Comparison of ENCODE assay signal across 14 mouse cellular contexts in the genomic region with DNA sequence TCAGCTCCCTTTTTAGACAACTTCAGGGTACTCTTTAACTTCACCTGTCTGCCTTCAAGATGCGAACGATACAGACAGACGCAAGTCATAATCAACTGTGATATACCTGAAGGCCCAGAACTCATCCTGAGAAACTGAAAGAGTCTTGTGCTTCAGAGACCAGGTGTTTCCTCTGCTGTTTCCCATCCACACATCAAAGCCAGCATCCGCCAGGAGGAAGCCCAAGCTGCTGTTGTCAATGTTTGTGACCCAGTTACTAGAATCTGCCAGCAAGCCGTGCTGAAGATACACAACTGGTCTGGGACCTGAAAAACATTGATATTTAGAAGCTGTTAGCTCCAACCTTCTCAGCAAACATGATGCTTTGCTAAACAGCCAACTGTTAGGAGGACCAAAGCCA. TPM values are rescaled to one million over a fixed set of nuclear protein-coding genes. Genes with fewer than 3 reads are reported as not detected.
DNase-seq lines count a peak whose midpoint lies in the region; ATAC-seq and TF ChIP-seq lines count a peak whose summit lies in the region.
"Had no signal": no experiment of that assay in that cellular context is flagged by ENCODE, and none has a peak within 500 bp of the region (broad histone marks: within the 10 kb centered on the region; RNA-seq: fewer than 3 reads in every experiment).

No protein-coding gene starts in this region.

- no peak for TF ChIP-seq CTCF in liver, adult 2 months (IDR thresholded peaks at IDR 0.05; ENCODE audit: low read depth, low read length)

- peak overlapping the region; percentile 19 for H3K27ac ChIP-seq in liver, adult 2 months (replicated peaks; ENCODE audit: insufficient read depth, low read depth, low read length)
- H3K27ac ChIP-seq in liver, embryonic 11.5 days (ENCODE audit: low read depth, low read length) = no peak overlapping the region
- H3K27ac ChIP-seq: forebrain, embryonic 13.5 days; limb, embryonic 12.5 days; neural tube, embryonic 12.5 days; stomach, embryonic 15.5 days had no signal

- no peak overlapping the region for H3K9ac ChIP-seq in liver, adult 2 months (ENCODE audit: low read depth, low read length)
- no peak overlapping the region for H3K9ac ChIP-seq in liver, embryonic 11.5 days (ENCODE audit: low read depth, low read length)
- H3K9ac ChIP-seq: forebrain, embryonic 13.5 days; limb, embryonic 12.5 days; neural tube, embryonic 12.5 days; stomach, embryonic 15.5 days had no signal

- no peak overlapping the region for H3K4me3 ChIP-seq in liver, adult 2 months (ENCODE audit: insufficient read depth, low read depth, low read length)
- H3K4me3 ChIP-seq in liver, embryonic 11.5 days (ENCODE audit: low read depth, low read length) = no peak overlapping the region
- H3K4me3 ChIP-seq: forebrain, embryonic 13.5 days; limb, embryonic 12.5 days; neural tube, embryonic 12.5 days; stomach, embryonic 15.5 days had no signal

- H3K27me3 ChIP-seq in liver, adult 2 months (ENCODE audit: control insufficient read depth, insufficient read depth, low read length) = no peaks in the 10 kb centered on the region
- H3K27me3 ChIP-seq in liver, embryonic 11.5 days (replicated peaks; ENCODE audit: control insufficient read depth, insufficient read depth, low read length) = no peaks in the 10 kb centered on the region
- H3K27me3 ChIP-seq: forebrain, embryonic 13.5 days; limb, embryonic 12.5 days; neural tube, embryonic 12.5 days; stomach, embryonic 15.5 days had no signal

- TF ChIP-seq POLR2A in liver, adult 2 months (IDR thresholded peaks at IDR 0.05; ENCODE audit: extremely low read depth, insufficient read depth, low read length) = no peak

- no peaks in the 10 kb centered on the region for H3K9me3 ChIP-seq in liver, embryonic 11.5 days (ENCODE audit: control insufficient read depth, low read length)
- H3K9me3 ChIP-seq: forebrain, embryonic 13.5 days; limb, embryonic 12.5 days; neural tube, embryonic 12.5 days; stomach, embryonic 15.5 days had no signal

- WGBS in liver, adult 2 months = 61% methylated on average over 5 of the region's 5 CpGs
- 80% methylated on average over 5 of the region's 5 CpGs for WGBS in liver, embryonic 11.5 days

- H3K4me2 ChIP-seq in liver, embryonic 11.5 days = no peak overlapping the region
- H3K4me2 ChIP-seq: forebrain, embryonic 13.5 days; limb, embryonic 12.5 days; neural tube, embryonic 12.5 days; stomach, embryonic 15.5 days had no signal

- H3K36me3 ChIP-seq in liver, adult 2 months (ENCODE audit: control insufficient read depth, insufficient read depth, low read length) = peaks cover 53% of the 10 kb centered on the region
- H3K36me3 ChIP-seq in liver, embryonic 11.5 days (ENCODE audit: control insufficient read depth, insufficient read depth, low read length) = peaks cover 7% of the 10 kb centered on the region; the same call in 1 of the 2 replicates
- H3K36me3 ChIP-seq: stomach, embryonic 15.5 days had no signal

- H3K4me1 ChIP-seq in liver, adult 2 months (ENCODE audit: control insufficient read depth, insufficient read depth, low read length) = peaks cover 20% of the 10 kb centered on the region
- no peaks in the 10 kb centered on the region for H3K4me1 ChIP-seq in liver, embryonic 11.5 days (replicated peaks; ENCODE audit: control insufficient read depth, insufficient read depth, low read length)
- H3K4me1 ChIP-seq: forebrain, embryonic 13.5 days; neural tube, embryonic 12.5 days; stomach, embryonic 15.5 days had no signal

- DNase-seq in liver, adult 2 months (ENCODE audit: extremely low read depth, low read depth, low spot score) = no peak
- no peak for DNase-seq in liver, embryonic 11.5 days (ENCODE audit: low spot score)
- peak; percentile 25 to 40 for DNase-seq in CD8-positive naive resting alpha-beta T cell, adult 2 months (ENCODE audit: low read depth in 2 of 2, low spot score in 2 of 2)
- peak; percentile 83 for DNase-seq in thymus, postnatal 25 days
- DNase-seq in lung, postnatal 36 days = no peak
- DNase-seq in cerebellum, postnatal 4 days (ENCODE audit: low spot score in 2 of 2) = no peak
- DNase-seq: cerebellum, postnatal 10 days; lung, adult 2 months had no signal

- H3K79me2 ChIP-seq in liver, adult 2 months (ENCODE audit: control insufficient read depth, insufficient read depth, low read length) = peaks cover 13% of the 10 kb centered on the region; the same call in 1 of the 2 replicates

- no peak for ATAC-seq in liver, embryonic 11.5 days (replicated peaks; ENCODE audit: low FRiP score)
- ATAC-seq in inflammation-experienced regulatory T-cells, adult 6 months = peak; percentile 90
- ATAC-seq: forebrain, embryonic 13.5 days; hindbrain, embryonic 16.5 days had no signal

RNA-seq across cellular contexts. Expression of a gene that starts 16.6 kb away (rescaled TPM):
- total RNA-seq in liver, adult 2 months (2014; rRNA removed) = 159 and 192 TPM in 2 replicates
- 137 and 146 TPM in 2 replicates for polyA plus RNA-seq in liver, adult 2 months (2012; rRNA removed)
- 48.2 and 53.6 TPM in 2 replicates for polyA plus RNA-seq in liver, embryonic 11.5 days (2014; fragmentation: Nextera tagmentation; extraction: Ambion mirVana)
- 10 to 100 TPM; 64.4 to 96.0 (median 93.8) TPM for polyA plus RNA-seq in inflammation-experienced regulatory T-cells, adult 6 months (2017; shearing (Covaris generic))

RNA-seq across cellular contexts. Expression of a gene that starts 35.8 kb away (rescaled TPM):
- 0.34 TPM in 1 of 2 replicates, not detected in the other for total RNA-seq in liver, adult 2 months (2014; rRNA removed)
- 0.09 and 0.22 TPM in 2 replicates for polyA plus RNA-seq in liver, adult 2 months (2012; rRNA removed)
- polyA plus RNA-seq in liver, embryonic 11.5 days (2014; fragmentation: Nextera tagmentation; extraction: Ambion mirVana) = 0.82 and 1.5 TPM in 2 replicates
- under 1 TPM in 1 of 3 experiments, not detected in 2; 0.26 TPM for polyA plus RNA-seq in inflammation-experienced regulatory T-cells, adult 6 months (2017; shearing (Covaris generic))

RNA-seq across cellular contexts. Expression of a gene that starts 39.8 kb away (rescaled TPM):
- total RNA-seq in liver, adult 2 months (2014; rRNA removed) = 3.6 and 8.0 TPM in 2 replicates
- 0.29 and 0.35 TPM in 2 replicates for polyA plus RNA-seq in liver, adult 2 months (2012; rRNA removed)
- polyA plus RNA-seq in liver, embryonic 11.5 days (2014; fragmentation: Nextera tagmentation; extraction: Ambion mirVana) = 5.2 and 5.8 TPM in 2 replicates
- 10 to 100 TPM; 21.6 to 26.7 (median 26.3) TPM for polyA plus RNA-seq in inflammation-experienced regulatory T-cells, adult 6 months (2017; shearing (Covaris generic))

Comparison
In these comparisons a context has a peak if more than half of its experiments do, and no peak if none do; other contexts are left out.
1. DNase-seq: peak in CD8-positive naive resting alpha-beta T cell, adult 2 months (2 of 2) and thymus, postnatal 25 days (single experiment); none in liver, adult 2 months (single experiment), liver, embryonic 11.5 days (single experiment), lung, postnatal 36 days (single experiment) and cerebellum, postnatal 4 days (0 of 2).